Mouse (Mus musculus): ENCODE measurements around the gene Clec9a. TPM values are rescaled to one million over a fixed set of nuclear protein-coding genes. Genes with fewer than 3 reads are reported as not detected.
A peak's percentile ranks its signal among the peaks of the same experiment; 100 is the strongest.

The Clec9a gene
- total and polyA plus RNA-seq, 3 experiments, result 0.11 TPM; not detected in 2

GRCm38 (mm10) chr6:129414177-129414576 is 5.5 kb downstream of the Clec9a start:
- TF ChIP-seq TAL1 (conservative IDR thresholded peaks at IDR 0.05; ENCODE audit: low read depth, low read length) (no peak), POLR2AphosphoS5 (IDR thresholded peaks at IDR 0.05; ENCODE audit: insufficient replicate concordance, low read depth, low read length) (no peak), GATA1 (IDR thresholded peaks at IDR 0.05; ENCODE audit: borderline replicate concordance, low read length) (no peak), CTCF (IDR thresholded peaks at IDR 0.05; ENCODE audit: low read depth, low read length) (no peak), GATA2 (IDR thresholded peaks at IDR 0.05; ENCODE audit: borderline replicate concordance, low read depth, low read length) (no peak)
- no peaks in the 10 kb centered on the region for H3K27me3 ChIP-seq (ENCODE audit: insufficient read depth, low read length)
- H3K9me3 ChIP-seq (replicated peaks), result no peaks in the 10 kb centered on the region
- no peak for DNase-seq (ENCODE audit: low spot score)
- ATAC-seq (ENCODE audit: extremely low read depth, insufficient number of reproducible peaks, low FRiP score, poor library complexity, severe bottlenecking), result no peak
- no peaks in the 10 kb centered on the region for H3K36me3 ChIP-seq (replicated peaks)
- H3K4me3 ChIP-seq (ENCODE audit: low read depth, low read length), result no peak overlapping the region
- no peaks in the 10 kb centered on the region for H3K4me1 ChIP-seq (ENCODE audit: insufficient read depth, low read depth, low read length)

GRCm38 (mm10) chr6:129422311-129422710 is 13.6 kb downstream of the Clec9a start:
- no peak for TF ChIP-seq GATA2 (IDR thresholded peaks at IDR 0.05; ENCODE audit: borderline replicate concordance, low read depth, low read length)
- TF ChIP-seq TAL1 (conservative IDR thresholded peaks at IDR 0.05; ENCODE audit: low read depth, low read length), result no peak
- no peak for TF ChIP-seq CTCF (IDR thresholded peaks at IDR 0.05; ENCODE audit: low read depth, low read length)
- TF ChIP-seq GATA1 (IDR thresholded peaks at IDR 0.05; ENCODE audit: borderline replicate concordance, low read length), result no peak
- no peak for TF ChIP-seq POLR2AphosphoS5 (IDR thresholded peaks at IDR 0.05; ENCODE audit: insufficient replicate concordance, low read depth, low read length)
- Histone ChIP-seq H3K9me3 (replicated peaks) (no peaks in the 10 kb centered on the region), H3K4me3 (ENCODE audit: low read depth, low read length) (no peak overlapping the region), H3K4me1 (ENCODE audit: insufficient read depth, low read depth, low read length) (no peaks in the 10 kb centered on the region), H3K36me3 (replicated peaks) (no peaks in the 10 kb centered on the region), H3K27me3 (ENCODE audit: insufficient read depth, low read length) (no peaks in the 10 kb centered on the region)
- DNase-seq (ENCODE audit: low spot score) (no peak), ATAC-seq (ENCODE audit: extremely low read depth, insufficient number of reproducible peaks, low FRiP score, poor library complexity, severe bottlenecking) (no peak)

- DNase-seq (ENCODE audit: low spot score) (no peak), ATAC-seq (ENCODE audit: extremely low read depth, insufficient number of reproducible peaks, low FRiP score, poor library complexity, severe bottlenecking) (no peak)
- no peaks in the 10 kb centered on the region for H3K27me3 ChIP-seq (ENCODE audit: insufficient read depth, low read length)
- TF ChIP-seq TAL1 (conservative IDR thresholded peaks at IDR 0.05; ENCODE audit: low read depth, low read length), result no peak
- no peak for TF ChIP-seq CTCF (IDR thresholded peaks at IDR 0.05; ENCODE audit: low read depth, low read length)
- TF ChIP-seq GATA2 (IDR thresholded peaks at IDR 0.05; ENCODE audit: borderline replicate concordance, low read depth, low read length), result no peak
- TF ChIP-seq GATA1 (IDR thresholded peaks at IDR 0.05; ENCODE audit: borderline replicate concordance, low read length), result no peak
- no peak for TF ChIP-seq POLR2AphosphoS5 (IDR thresholded peaks at IDR 0.05; ENCODE audit: insufficient replicate concordance, low read depth, low read length)
- H3K4me3 ChIP-seq (ENCODE audit: low read depth, low read length), result no peak overlapping the region
- H3K36me3 ChIP-seq (replicated peaks), result no peaks in the 10 kb centered on the region
- no peaks in the 10 kb centered on the region for H3K4me1 ChIP-seq (ENCODE audit: insufficient read depth, low read depth, low read length)
- H3K9me3 ChIP-seq (replicated peaks), result no peaks in the 10 kb centered on the region
Observed at GRCm38 (mm10) chr6:129423040-129423733, 14.5 kb downstream of the Clec9a start.

- no peak overlapping the region for H3K4me3 ChIP-seq (ENCODE audit: low read depth, low read length)
- TF ChIP-seq TAL1 (conservative IDR thresholded peaks at IDR 0.05; ENCODE audit: low read depth, low read length), result no peak
- TF ChIP-seq CTCF (IDR thresholded peaks at IDR 0.05; ENCODE audit: low read depth, low read length), result peak; percentile 67
- DNase-seq (ENCODE audit: low spot score) (no peak), ATAC-seq (ENCODE audit: extremely low read depth, insufficient number of reproducible peaks, low FRiP score, poor library complexity, severe bottlenecking) (no peak; the same call in 1 of the 2 replicates)
- no peaks in the 10 kb centered on the region for H3K27me3 ChIP-seq (ENCODE audit: insufficient read depth, low read length)
- no peaks in the 10 kb centered on the region for H3K4me1 ChIP-seq (ENCODE audit: insufficient read depth, low read depth, low read length)
- H3K9me3 ChIP-seq (replicated peaks), result no peaks in the 10 kb centered on the region
- H3K36me3 ChIP-seq (replicated peaks), result no peaks in the 10 kb centered on the region
Observed at GRCm38 (mm10) chr6:129423734-129424072, 15.0 kb downstream of the Clec9a start.

- no peak for TF ChIP-seq GATA1 (IDR thresholded peaks at IDR 0.05; ENCODE audit: borderline replicate concordance, low read length)
- no peak for DNase-seq (ENCODE audit: low spot score)
- no peak overlapping the region for H3K4me3 ChIP-seq (ENCODE audit: low read depth, low read length)
- H3K27me3 ChIP-seq (ENCODE audit: insufficient read depth, low read length), result no peaks in the 10 kb centered on the region
- no peak for ATAC-seq (ENCODE audit: extremely low read depth, insufficient number of reproducible peaks, low FRiP score, poor library complexity, severe bottlenecking)
- no peaks in the 10 kb centered on the region for H3K36me3 ChIP-seq (replicated peaks)
- no peaks in the 10 kb centered on the region for H3K9me3 ChIP-seq (replicated peaks)
- no peaks in the 10 kb centered on the region for H3K4me1 ChIP-seq (ENCODE audit: insufficient read depth, low read depth, low read length)
Observed at GRCm38 (mm10) chr6:129425217-129425616, 16.6 kb downstream of the Clec9a start.

GRCm38 (mm10) chr6:129425812-129426211 is 17.1 kb downstream of the Clec9a start:
- no peaks in the 10 kb centered on the region for H3K4me1 ChIP-seq (ENCODE audit: insufficient read depth, low read depth, low read length)
- H3K9me3 ChIP-seq (replicated peaks), result no peaks in the 10 kb centered on the region
- DNase-seq (ENCODE audit: low spot score) (no peak), ATAC-seq (ENCODE audit: extremely low read depth, insufficient number of reproducible peaks, low FRiP score, poor library complexity, severe bottlenecking) (no peak)
- H3K36me3 ChIP-seq (replicated peaks), result no peaks in the 10 kb centered on the region
- no peaks in the 10 kb centered on the region for H3K27me3 ChIP-seq (ENCODE audit: insufficient read depth, low read length)
- TF ChIP-seq GATA1 (IDR thresholded peaks at IDR 0.05; ENCODE audit: borderline replicate concordance, low read length) (no peak), POLR2AphosphoS5 (IDR thresholded peaks at IDR 0.05; ENCODE audit: insufficient replicate concordance, low read depth, low read length) (no peak), GATA2 (IDR thresholded peaks at IDR 0.05; ENCODE audit: borderline replicate concordance, low read depth, low read length) (no peak), CTCF (IDR thresholded peaks at IDR 0.05; ENCODE audit: low read depth, low read length) (no peak), TAL1 (conservative IDR thresholded peaks at IDR 0.05; ENCODE audit: low read depth, low read length) (no peak)
- no peak overlapping the region for H3K4me3 ChIP-seq (ENCODE audit: low read depth, low read length)

GRCm38 (mm10) chr6:129427281-129427680 is 18.6 kb downstream of the Clec9a start:
- ATAC-seq (ENCODE audit: extremely low read depth, insufficient number of reproducible peaks, low FRiP score, poor library complexity, severe bottlenecking) (no peak), DNase-seq (ENCODE audit: low spot score) (no peak)
- no peaks in the 10 kb centered on the region for H3K36me3 ChIP-seq (replicated peaks)
- TF ChIP-seq GATA2 (IDR thresholded peaks at IDR 0.05; ENCODE audit: borderline replicate concordance, low read depth, low read length) (no peak), GATA1 (IDR thresholded peaks at IDR 0.05; ENCODE audit: borderline replicate concordance, low read length) (no peak), CTCF (IDR thresholded peaks at IDR 0.05; ENCODE audit: low read depth, low read length) (no peak), TAL1 (conservative IDR thresholded peaks at IDR 0.05; ENCODE audit: low read depth, low read length) (no peak), POLR2AphosphoS5 (IDR thresholded peaks at IDR 0.05; ENCODE audit: insufficient replicate concordance, low read depth, low read length) (no peak)
- H3K4me3 ChIP-seq (ENCODE audit: low read depth, low read length), result no peak overlapping the region
- no peaks in the 10 kb centered on the region for H3K4me1 ChIP-seq (ENCODE audit: insufficient read depth, low read depth, low read length)
- no peaks in the 10 kb centered on the region for H3K27me3 ChIP-seq (ENCODE audit: insufficient read depth, low read length)
- H3K9me3 ChIP-seq (replicated peaks), result no peaks in the 10 kb centered on the region
